Mouse (Mus musculus): Measurements from ENCODE around the gene Notum. TPM values are rescaled to one million over a fixed set of nuclear protein-coding genes. Genes with fewer than 3 reads are reported as not detected.

Gene Notum
- polyA plus RNA-seq, 1 experiment from 2014 or later, result 0.57 TPM

DNA sequence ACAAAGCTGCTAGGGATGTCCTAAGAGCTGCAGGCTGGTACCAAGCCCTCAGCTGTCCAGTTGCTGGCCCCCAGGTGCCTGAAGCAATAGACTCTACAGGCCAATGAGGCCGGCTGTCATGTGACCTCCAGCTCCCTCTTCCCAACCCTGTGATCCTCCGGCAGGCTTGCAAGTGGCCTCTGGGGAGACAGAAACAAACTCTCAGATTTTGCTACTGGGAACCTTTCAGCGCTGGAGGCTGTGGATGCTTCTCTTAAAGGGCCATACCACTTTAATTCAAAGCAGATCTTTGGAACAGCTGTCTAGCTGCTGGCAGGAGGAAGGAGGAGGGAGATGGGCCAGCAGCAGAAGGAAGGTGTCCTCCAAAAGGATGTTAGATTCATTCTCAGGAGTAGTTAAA, 5.6 kb upstream of the Notum start:
- peaks cover 23% of the 10 kb centered on the region for H3K4me1 ChIP-seq
- no peak overlapping the region for H3K4me3 ChIP-seq
- 6% methylated on average over 3 of the region's 3 CpGs for WGBS
- no peaks in the 10 kb centered on the region for H3K36me3 ChIP-seq (replicated peaks)
- H3K27me3 ChIP-seq (ENCODE audit: poor library complexity, severe bottlenecking), result peaks cover 44% of the 10 kb centered on the region
- H3K9me3 ChIP-seq, result no peaks in the 10 kb centered on the region
- DNase-seq (ENCODE audit: extremely low spot score, low spot score), result peak; percentile 31
- H3K27ac ChIP-seq, result no peak overlapping the region

DNA sequence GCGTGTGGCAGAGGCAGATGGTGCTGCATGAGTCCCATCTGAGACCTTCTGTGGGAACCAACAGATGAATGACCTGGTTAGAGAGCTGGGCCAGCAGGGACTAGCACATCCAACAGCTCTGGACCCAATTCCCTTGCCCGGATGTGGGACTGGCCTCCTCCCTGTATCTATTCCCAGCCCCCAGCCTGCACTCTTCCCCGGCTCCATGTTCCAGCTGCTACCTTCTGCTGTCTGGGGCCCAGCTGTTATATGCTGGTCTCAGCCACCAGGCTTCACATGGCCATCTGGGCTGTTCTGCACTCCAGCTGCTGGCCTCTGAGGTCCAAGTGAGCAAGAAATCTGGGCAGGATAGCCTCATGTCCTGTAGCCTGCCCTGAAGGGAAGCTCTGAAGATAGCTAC, 4.4 kb upstream of the Notum start:
- H3K4me3 ChIP-seq, result no peak overlapping the region
- H3K9me3 ChIP-seq, result no peaks in the 10 kb centered on the region
- no peaks in the 10 kb centered on the region for H3K36me3 ChIP-seq (replicated peaks)
- H3K27ac ChIP-seq, result no peak overlapping the region
- DNase-seq (ENCODE audit: extremely low spot score, low spot score), result no peak
- peaks cover 57% of the 10 kb centered on the region for H3K27me3 ChIP-seq (ENCODE audit: poor library complexity, severe bottlenecking)
- 86% methylated on average over 3 of the region's 3 CpGs for WGBS
- H3K4me1 ChIP-seq, result peaks cover 34% of the 10 kb centered on the region

DNA sequence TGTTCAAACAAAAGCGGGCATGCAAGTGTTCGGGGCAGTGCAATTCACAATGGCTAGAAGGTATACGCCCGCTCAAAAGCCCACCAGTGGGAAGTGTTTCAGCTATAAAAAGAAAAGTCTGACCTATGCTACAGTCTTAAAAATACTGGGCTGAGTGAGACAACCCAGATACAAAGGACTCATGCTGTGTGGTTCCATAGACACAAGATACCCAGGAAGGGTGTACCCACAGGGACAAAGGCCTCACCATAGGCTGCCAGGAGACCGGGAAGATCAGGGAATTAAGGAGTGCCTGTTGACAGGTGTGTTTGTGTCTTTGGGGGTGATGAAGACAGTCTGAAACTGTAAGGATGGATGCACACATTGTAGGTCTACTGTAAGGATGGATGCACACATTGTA, 2.7 kb upstream of the Notum start:
- no peak for DNase-seq (ENCODE audit: extremely low spot score, low spot score)
- H3K9me3 ChIP-seq, result no peaks in the 10 kb centered on the region
- H3K36me3 ChIP-seq (replicated peaks), result no peaks in the 10 kb centered on the region
- H3K27ac ChIP-seq, result no peak overlapping the region
- H3K4me1 ChIP-seq, result peaks cover 51% of the 10 kb centered on the region
- H3K4me3 ChIP-seq, result no peak overlapping the region
- 75% methylated on average over 5 of the region's 5 CpGs for WGBS
- H3K27me3 ChIP-seq (ENCODE audit: poor library complexity, severe bottlenecking), result peaks cover 73% of the 10 kb centered on the region

DNA sequence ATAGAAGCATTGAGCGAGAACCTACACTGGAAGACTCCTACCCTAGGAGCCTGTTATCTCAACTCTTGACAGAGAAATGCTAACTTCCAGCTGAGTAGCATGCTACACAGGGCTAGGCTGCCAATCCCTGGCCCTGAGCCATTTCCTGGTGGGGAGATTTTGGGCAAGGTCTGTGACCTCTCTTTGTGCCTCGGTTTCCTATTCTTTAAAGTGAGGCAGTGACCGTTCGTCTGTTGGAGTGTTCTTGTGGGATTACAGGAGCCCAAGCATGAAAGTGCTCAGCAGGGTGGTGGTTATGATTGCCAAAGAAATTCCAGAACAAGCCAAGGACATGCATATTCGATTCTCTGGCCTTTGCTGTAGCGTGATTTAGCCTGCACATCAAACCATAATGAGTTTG, 1.8 kb upstream of the Notum start:
- no peak for DNase-seq (ENCODE audit: extremely low spot score, low spot score)
- H3K27me3 ChIP-seq (ENCODE audit: poor library complexity, severe bottlenecking), result peaks cover 83% of the 10 kb centered on the region

DNA sequence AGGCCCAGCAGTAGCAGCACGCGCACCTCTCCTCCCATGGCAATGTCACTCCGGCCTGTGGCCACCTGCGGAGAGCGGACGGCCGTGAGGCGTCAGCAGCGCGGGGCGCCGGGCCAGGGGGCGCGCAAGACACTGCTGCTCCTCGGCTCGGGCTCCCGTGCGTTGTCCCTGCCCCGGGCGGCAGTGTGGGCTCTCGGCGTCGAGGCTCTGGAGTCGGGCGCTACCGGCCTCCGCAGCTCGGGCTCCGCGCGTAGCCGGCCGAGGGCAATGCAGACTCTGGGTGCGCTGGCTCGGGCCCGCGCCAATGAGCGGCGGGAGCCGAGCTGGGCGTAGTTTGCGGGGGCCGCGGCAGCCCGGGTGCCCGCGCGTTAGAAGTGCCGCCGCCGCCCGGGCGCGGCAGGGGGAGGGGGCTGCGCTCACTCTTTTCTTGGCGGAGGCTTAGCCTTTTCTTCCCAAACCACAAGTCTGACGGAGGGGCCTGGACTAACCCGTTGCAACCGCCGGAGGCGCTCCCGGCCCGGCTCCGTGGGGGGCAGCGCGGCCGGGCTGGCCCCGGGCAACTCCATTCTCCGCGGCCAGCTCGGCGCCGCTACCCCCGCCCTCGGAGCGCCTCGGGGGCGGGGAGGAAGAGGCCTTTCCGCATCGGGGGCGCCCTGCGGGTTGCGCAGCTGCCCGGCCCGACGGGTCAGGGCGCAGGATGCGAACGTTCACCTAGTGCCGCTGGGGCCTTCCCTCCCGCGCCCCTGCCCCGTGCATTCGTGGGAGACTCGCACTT, 487 bp downstream of the Notum start:
- Histone ChIP-seq H3K36me3 (replicated peaks) (no peaks in the 10 kb centered on the region), H3K27ac (peak overlapping the region; percentile 65), H3K27me3 (ENCODE audit: poor library complexity, severe bottlenecking) (peaks cover 99% of the 10 kb centered on the region), H3K9me3 (no peaks in the 10 kb centered on the region), H3K4me3 (peak overlapping the region; percentile 53), H3K4me1 (peaks cover 43% of the 10 kb centered on the region)
- WGBS, result under 1% methylated on average over 94 of the region's 95 CpGs
- DNase-seq (ENCODE audit: extremely low spot score, low spot score), result peak; percentile 49

More for the DNA sequence above, 1.8 kb upstream of the Notum start:
- Histone ChIP-seq H3K9me3 (no peaks in the 10 kb centered on the region), H3K36me3 (replicated peaks) (no peaks in the 10 kb centered on the region), H3K27ac (no peak overlapping the region), H3K4me3 (no peak overlapping the region), H3K4me1 (peaks cover 54% of the 10 kb centered on the region)
- WGBS, result 57% methylated on average over 6 of the region's 6 CpGs

DNA sequence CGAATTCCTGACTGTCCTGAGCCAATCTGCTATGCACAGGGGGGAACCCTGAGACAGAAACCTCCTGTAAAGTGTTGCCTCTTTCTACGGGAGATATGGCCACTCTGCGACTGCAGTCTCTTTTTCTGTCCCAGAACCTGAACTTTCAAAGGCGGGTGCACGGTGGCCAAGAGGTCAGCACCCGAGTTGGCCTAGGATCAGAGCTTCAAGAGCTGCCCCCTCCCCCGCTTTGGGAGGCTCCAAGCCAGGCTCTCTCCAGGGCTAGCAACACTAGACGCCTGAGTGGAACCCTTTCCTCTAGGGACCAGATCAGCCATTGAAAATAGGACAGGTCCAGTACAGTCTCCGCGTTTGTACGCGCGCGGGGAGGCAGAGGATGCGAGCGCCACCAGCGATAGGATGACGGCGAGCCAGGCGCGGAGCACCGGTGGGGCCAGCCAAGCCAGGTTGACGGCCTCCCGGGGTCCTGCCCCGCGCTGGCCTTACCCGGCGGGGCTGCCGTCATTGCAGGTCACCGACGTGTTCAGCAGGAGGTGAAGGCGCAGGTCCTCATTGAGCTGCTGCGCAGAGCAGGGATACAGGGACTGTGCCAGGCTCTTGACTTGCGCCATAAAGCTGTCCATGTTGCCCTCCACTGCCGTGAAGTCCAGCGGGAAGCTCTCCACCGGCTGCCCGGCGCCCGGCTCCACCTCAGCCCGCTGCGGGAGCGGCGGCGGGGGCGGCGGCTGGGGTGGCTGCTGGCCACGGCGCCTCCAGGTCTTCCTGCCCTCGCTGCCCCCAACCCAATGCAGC, 1.3 kb downstream of the Notum start:
- Histone ChIP-seq H3K27ac (peak overlapping the region; percentile 65), H3K36me3 (replicated peaks) (no peaks in the 10 kb centered on the region), H3K4me3 (peak overlapping the region; percentile 53), H3K27me3 (ENCODE audit: poor library complexity, severe bottlenecking) (peaks cover 95% of the 10 kb centered on the region), H3K4me1 (peaks cover 43% of the 10 kb centered on the region), H3K9me3 (no peaks in the 10 kb centered on the region)
- 3% methylated on average over 50 of the region's 50 CpGs for WGBS
- DNase-seq (ENCODE audit: extremely low spot score, low spot score), result peak; percentile 29

DNA sequence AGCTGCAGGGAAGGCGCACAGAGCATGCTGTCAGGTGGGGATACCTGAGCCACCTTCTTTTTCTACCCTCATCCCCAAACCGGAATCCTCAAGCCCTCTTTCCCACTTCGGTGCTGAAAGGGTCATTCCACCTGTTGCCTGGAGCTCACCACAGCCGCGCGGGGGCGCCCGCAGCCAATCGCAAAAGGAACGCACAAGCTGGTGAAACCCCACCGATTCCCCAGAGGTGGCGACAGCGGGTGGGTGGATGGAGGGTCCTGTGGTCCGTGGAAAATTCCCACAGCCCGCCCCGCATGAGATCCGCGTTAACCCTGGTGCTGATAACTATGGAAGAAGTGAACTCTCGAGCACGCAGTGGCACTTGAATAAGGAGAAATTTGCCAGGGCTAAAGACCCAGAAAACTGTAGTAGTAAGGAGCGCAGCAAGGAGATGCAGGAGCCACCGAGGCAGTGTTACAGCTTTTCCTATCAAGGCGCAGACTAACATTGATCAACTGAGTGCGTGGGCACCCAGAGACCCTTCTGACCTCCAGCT, 2.0 kb downstream of the Notum start:
- 3% methylated on average over 24 of the region's 24 CpGs for WGBS

DNA sequence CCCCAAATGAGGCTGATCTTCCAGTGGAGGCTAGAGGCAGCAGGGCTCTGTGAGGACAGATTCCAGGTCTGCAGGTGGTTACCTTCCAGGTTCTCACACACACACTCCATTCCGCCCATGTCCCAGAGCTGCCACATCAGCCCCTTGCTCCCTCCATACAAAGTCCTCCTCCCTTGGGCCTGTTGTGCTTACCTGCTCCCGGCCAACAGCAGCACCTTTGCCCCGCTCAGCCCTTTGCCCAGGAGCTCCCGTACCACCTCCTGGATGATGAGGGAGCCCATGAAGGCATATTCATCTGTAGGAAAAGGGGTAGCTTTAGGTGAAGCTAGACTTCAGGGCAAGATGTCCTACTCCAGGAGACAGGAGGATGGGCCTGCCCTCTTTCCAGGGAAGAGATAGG, 3.7 kb downstream of the Notum start:
- H3K27me3 ChIP-seq (ENCODE audit: poor library complexity, severe bottlenecking), result peaks cover 78% of the 10 kb centered on the region
- H3K9me3 ChIP-seq, result no peaks in the 10 kb centered on the region

More for the DNA sequence above, 2.0 kb downstream of the Notum start:
- H3K36me3 ChIP-seq (replicated peaks), result no peaks in the 10 kb centered on the region
- peak overlapping the region; percentile 53 for H3K4me3 ChIP-seq
- DNase-seq (ENCODE audit: extremely low spot score, low spot score), result peak; percentile 76
- peaks cover 92% of the 10 kb centered on the region for H3K27me3 ChIP-seq (ENCODE audit: poor library complexity, severe bottlenecking)
- no peaks in the 10 kb centered on the region for H3K9me3 ChIP-seq
- peaks cover 43% of the 10 kb centered on the region for H3K4me1 ChIP-seq
- no peak overlapping the region for H3K27ac ChIP-seq

DNA sequence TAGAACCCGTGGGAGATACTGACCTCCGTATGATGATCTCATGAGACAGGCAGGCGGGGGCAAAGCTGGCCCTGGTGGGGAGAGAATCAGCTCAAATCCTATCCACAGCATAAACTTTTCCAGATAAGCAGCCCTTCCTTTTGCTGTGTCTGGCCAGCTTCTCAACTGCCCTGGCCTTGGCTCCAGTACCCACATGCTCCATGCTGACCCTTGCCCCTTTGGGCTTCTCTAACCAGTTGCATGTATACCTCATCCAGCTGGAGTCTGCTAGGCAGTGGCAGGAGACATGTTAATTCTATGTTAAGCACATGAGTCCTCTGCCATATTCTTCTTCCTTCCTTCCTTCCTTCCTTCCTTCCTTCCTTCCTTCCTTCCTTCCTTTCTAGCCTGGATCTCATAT, 6.2 kb downstream of the Notum start:
- H3K4me3 ChIP-seq, result no peak overlapping the region
- 67% methylated on average over 3 of the region's 3 CpGs for WGBS
- no peaks in the 10 kb centered on the region for H3K9me3 ChIP-seq
- peaks cover 57% of the 10 kb centered on the region for H3K27me3 ChIP-seq (ENCODE audit: poor library complexity, severe bottlenecking)
- H3K4me1 ChIP-seq, result peaks cover 13% of the 10 kb centered on the region
- no peak overlapping the region for H3K27ac ChIP-seq
- no peaks in the 10 kb centered on the region for H3K36me3 ChIP-seq (replicated peaks)
- no peak for DNase-seq (ENCODE audit: extremely low spot score, low spot score)

More for the DNA sequence above, 3.7 kb downstream of the Notum start:
- no peak for DNase-seq (ENCODE audit: extremely low spot score, low spot score)
- H3K4me3 ChIP-seq, result no peak overlapping the region
- H3K4me1 ChIP-seq, result peaks cover 31% of the 10 kb centered on the region
- H3K27ac ChIP-seq, result no peak overlapping the region
- no peaks in the 10 kb centered on the region for H3K36me3 ChIP-seq (replicated peaks)
- WGBS, result 88% methylated on average over 4 of the region's 4 CpGs

DNA sequence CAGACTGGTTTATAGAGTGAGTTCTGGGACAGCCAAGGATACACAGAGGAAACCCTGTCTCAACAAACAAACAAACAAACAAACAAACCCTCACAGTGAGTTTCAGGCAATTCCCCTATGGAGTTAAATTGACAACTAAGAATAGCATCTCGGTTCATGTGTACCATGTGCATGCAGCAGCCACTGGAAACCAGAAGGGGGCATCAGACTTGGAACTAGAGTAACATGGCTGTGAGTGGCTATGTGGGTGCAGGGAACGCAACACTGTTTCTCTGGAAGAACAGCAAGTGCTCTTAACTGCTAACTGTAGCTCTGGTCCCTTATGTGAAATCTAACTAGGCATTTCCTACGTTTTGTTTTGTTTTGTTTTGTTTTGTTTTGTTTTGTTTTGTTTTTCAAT, 9.1 kb downstream of the Notum start:
- peaks cover 12% of the 10 kb centered on the region for H3K4me1 ChIP-seq
- H3K36me3 ChIP-seq (replicated peaks), result no peaks in the 10 kb centered on the region
- peaks cover 45% of the 10 kb centered on the region for H3K27me3 ChIP-seq (ENCODE audit: poor library complexity, severe bottlenecking)
- DNase-seq (ENCODE audit: extremely low spot score, low spot score), result no peak
- H3K4me3 ChIP-seq, result no peak overlapping the region
- no peaks in the 10 kb centered on the region for H3K9me3 ChIP-seq
- H3K27ac ChIP-seq, result no peak overlapping the region
- 68% methylated on average over 3 of the region's 3 CpGs for WGBS

DNA sequence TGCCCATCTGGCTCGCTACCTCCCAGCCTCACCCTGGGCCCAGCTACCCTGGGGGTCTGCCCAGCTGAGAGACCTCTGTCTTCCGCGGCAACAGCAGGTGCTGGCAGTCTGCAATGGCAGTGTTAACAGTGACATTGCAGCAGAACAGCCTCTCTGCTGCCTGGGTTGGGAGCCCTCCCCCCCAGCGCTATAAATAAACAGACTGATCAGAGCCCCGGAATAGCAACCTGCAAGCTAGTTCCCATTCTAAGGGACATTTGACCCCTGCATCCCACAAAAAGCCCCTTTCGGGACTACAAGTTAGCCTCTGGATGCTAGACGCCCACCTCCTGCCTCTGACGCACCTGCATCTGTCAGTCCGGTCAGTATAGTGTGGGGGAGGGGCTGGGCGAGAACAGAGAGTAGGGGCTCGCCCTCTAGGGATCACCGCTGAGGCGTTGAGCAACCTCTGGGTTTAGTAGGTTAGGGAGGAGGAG, 12.9 kb downstream of the Notum start, which contains the start of gene Myadml2:
TSS of gene Myadml2 (minus strand) at position 158 of the 476 bp plus-strand sequence.
- Histone ChIP-seq H3K4me1 (peaks cover 23% of the 10 kb centered on the region), H3K36me3 (replicated peaks) (no peaks in the 10 kb centered on the region), H3K27me3 (ENCODE audit: poor library complexity, severe bottlenecking) (peaks cover 25% of the 10 kb centered on the region), H3K9me3 (no peaks in the 10 kb centered on the region), H3K27ac (peak within 1 kb of the TSS; percentile 32), H3K4me3 (peak within 1 kb of the TSS; percentile 33)
- DNase-seq (ENCODE audit: extremely low spot score, low spot score), result no peak
- 8% methylated on average over 13 of the region's 13 CpGs for WGBS

DNA sequence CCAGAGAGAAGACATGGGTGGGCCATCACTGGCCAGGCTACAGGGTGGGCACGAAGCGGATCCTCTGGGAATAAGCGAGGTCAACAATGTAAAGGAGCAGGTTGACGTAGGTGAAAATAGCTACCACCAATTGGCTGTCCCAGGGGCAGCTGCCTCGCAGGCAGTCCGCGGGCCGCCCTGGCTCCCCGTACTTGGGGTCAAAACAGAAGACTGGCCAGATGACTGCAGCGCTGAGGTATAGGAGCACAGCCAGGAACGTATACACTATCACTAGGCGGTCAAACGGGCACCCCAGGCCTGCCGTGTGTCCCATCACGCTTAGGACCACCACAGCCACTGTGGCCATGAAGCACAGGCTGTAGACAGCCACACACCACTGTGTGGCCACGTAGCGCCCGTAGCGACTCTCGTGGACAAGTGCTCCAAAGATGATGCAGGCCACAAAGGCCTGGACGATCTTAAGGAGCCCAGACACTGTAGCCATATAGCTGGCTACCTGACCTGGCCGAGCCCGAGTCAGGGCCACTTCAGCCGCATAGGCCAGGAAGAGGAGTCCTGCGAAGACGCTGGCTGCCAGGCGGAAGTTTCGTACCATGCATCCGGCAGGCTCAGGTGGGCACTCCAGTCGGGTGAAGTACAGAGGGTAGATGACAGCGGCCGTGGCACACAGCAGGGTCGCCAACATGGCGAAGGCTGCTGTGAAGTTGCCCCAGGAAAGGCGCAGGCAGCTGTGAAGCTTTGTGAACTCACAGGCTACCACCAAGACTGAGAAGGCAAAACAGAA, 13.7 kb downstream of the Notum start:
- H3K27ac ChIP-seq, result peak overlapping the region; percentile 32; the same call in 1 of the 2 replicates
- H3K4me3 ChIP-seq, result no peak overlapping the region
- no peaks in the 10 kb centered on the region for H3K9me3 ChIP-seq
- no peak for DNase-seq (ENCODE audit: extremely low spot score, low spot score)
- peaks cover 33% of the 10 kb centered on the region for H3K27me3 ChIP-seq (ENCODE audit: poor library complexity, severe bottlenecking)
- H3K4me1 ChIP-seq, result peaks cover 31% of the 10 kb centered on the region
- whole genome bisulfite sequencing, result 80% methylated on average over 35 of the region's 35 CpGs
- no peaks in the 10 kb centered on the region for H3K36me3 ChIP-seq (replicated peaks)
